8 mouse cellular contexts compared by ENCODE assay signal in genomic region chr6:4746696-4747439, GRCm38 (mm10). TPM values are rescaled to one million over a fixed set of nuclear protein-coding genes. Genes with fewer than 3 reads are reported as not detected.
DNase-seq lines count a peak whose midpoint lies in the region; ATAC-seq and TF ChIP-seq lines count a peak whose summit lies in the region.

Gene Sgce (minus strand): TSS chr6:4747207.
Gene Peg10 (plus strand): TSS chr6:4747306.

- H3K9me3 ChIP-seq in forebrain, embryonic 15.5 days, result no peaks in the 10 kb centered on the region
- no peaks in the 10 kb centered on the region for H3K9me3 ChIP-seq in liver, embryonic 16.5 days (replicated peaks; ENCODE audit: control insufficient read depth, low read length)
- H3K9me3 ChIP-seq in neural tube, embryonic 12.5 days, result peaks cover 27% of the 10 kb centered on the region

- H3K4me1 ChIP-seq in forebrain, embryonic 15.5 days, result peaks cover 14% of the 10 kb centered on the region
- H3K4me1 ChIP-seq in liver, embryonic 16.5 days (ENCODE audit: control insufficient read depth, low read depth, low read length), result no peaks in the 10 kb centered on the region
- H3K4me1 ChIP-seq in neural tube, embryonic 12.5 days, result 0 out of 2 replicates have a peak, but pooled peaks cover 3% of the 10 kb centered on the region
- peaks cover 18% of the 10 kb centered on the region for H3K4me1 ChIP-seq in testis, adult 2 months (ENCODE audit: control insufficient read depth, insufficient read depth, low read length)

- TF ChIP-seq CTCF in testis, adult 2 months (IDR thresholded peaks at IDR 0.05; ENCODE audit: control insufficient read depth, insufficient read depth, insufficient replicate concordance, low read depth, low read length), result peak; percentile 76

- H3K4me3 ChIP-seq in forebrain, embryonic 15.5 days, result peak within 1 kb of the TSS; percentile 52
- H3K4me3 ChIP-seq in liver, embryonic 16.5 days (ENCODE audit: low read depth, low read length), result peak within 1 kb of the TSS; percentile 34
- H3K4me3 ChIP-seq in neural tube, embryonic 12.5 days, result peak within 1 kb of the TSS; percentile 50
- H3K4me3 ChIP-seq in testis, adult 2 months (ENCODE audit: control insufficient read depth, low read depth, low read length), result peak within 1 kb of the TSS; percentile 81

- ATAC-seq in forebrain, embryonic 15.5 days (replicated peaks), result peak; percentile 69
- peak; percentile 24 for ATAC-seq in liver, embryonic 16.5 days (ENCODE audit: low read depth)
- peak; percentile 67 for ATAC-seq in neural tube, embryonic 12.5 days (ENCODE audit: low FRiP score, low read depth)

- H3K9ac ChIP-seq in forebrain, embryonic 15.5 days (replicated peaks), result peak within 1 kb of the TSS; percentile 82
- peak within 1 kb of the TSS; percentile 42 for H3K9ac ChIP-seq in liver, embryonic 16.5 days (ENCODE audit: low read depth, low read length)
- H3K9ac ChIP-seq in neural tube, embryonic 12.5 days, result peak within 1 kb of the TSS; percentile 76

- H3K27me3 ChIP-seq in forebrain, embryonic 15.5 days, result no peaks in the 10 kb centered on the region
- peaks cover 18% of the 10 kb centered on the region for H3K27me3 ChIP-seq in liver, embryonic 16.5 days (ENCODE audit: control insufficient read depth, insufficient read depth, low read depth, low read length)
- H3K27me3 ChIP-seq in neural tube, embryonic 12.5 days (replicated peaks), result no peaks in the 10 kb centered on the region
- no peaks in the 10 kb centered on the region for H3K27me3 ChIP-seq in testis, adult 2 months (ENCODE audit: control insufficient read depth, insufficient read depth, low read length)

- peak within 1 kb of the TSS; percentile 55 for H3K4me2 ChIP-seq in forebrain, embryonic 15.5 days (replicated peaks)
- peak within 1 kb of the TSS; percentile 58 for H3K4me2 ChIP-seq in liver, embryonic 16.5 days (ENCODE audit: low read depth, low read length)
- H3K4me2 ChIP-seq in neural tube, embryonic 12.5 days (replicated peaks), result peak within 1 kb of the TSS; percentile 63

- peak; percentile 15 to 30 for DNase-seq in spleen, adult 18-20 months
- DNase-seq in spleen, adult 12 weeks (ENCODE audit: low spot score), result no peak
- peak; percentile 74 to 80 for DNase-seq in heart, postnatal 10 days
- peak; percentile 81 to 86 for DNase-seq in kidney, postnatal 4 days

- WGBS in forebrain, embryonic 15.5 days, result 54% methylated on average over 37 of the region's 38 CpGs
- 43% methylated on average over 37 of the region's 38 CpGs for WGBS in liver, embryonic 16.5 days (ENCODE audit: insufficient replicate concordance)
- WGBS in neural tube, embryonic 12.5 days, result 60% methylated on average over 36 of the region's 38 CpGs

- H3K36me3 ChIP-seq in forebrain, embryonic 15.5 days, result no peaks in the 10 kb centered on the region
- no peaks in the 10 kb centered on the region for H3K36me3 ChIP-seq in liver, embryonic 16.5 days (ENCODE audit: control insufficient read depth, insufficient read depth)
- H3K36me3 ChIP-seq in neural tube, embryonic 12.5 days, result no peaks in the 10 kb centered on the region
- H3K36me3 ChIP-seq in testis, adult 2 months (ENCODE audit: control insufficient read depth, insufficient read depth, low read length), result no peaks in the 10 kb centered on the region

- H3K27ac ChIP-seq in forebrain, embryonic 15.5 days (replicated peaks), result peak within 1 kb of the TSS; percentile 77
- no peak within 1 kb of the TSS for H3K27ac ChIP-seq in liver, embryonic 16.5 days (ENCODE audit: low read length)
- H3K27ac ChIP-seq in neural tube, embryonic 12.5 days, result no peak within 1 kb of the TSS; the same call in 1 of the 2 replicates
- H3K27ac ChIP-seq in testis, adult 2 months (ENCODE audit: control insufficient read depth, insufficient read depth, low read depth, low read length), result peak within 1 kb of the TSS; percentile 50

- TF ChIP-seq POLR2A in testis, adult 2 months (IDR thresholded peaks at IDR 0.05; ENCODE audit: control insufficient read depth, low read depth, low read length), result no peak

- intact Hi-C loops in heart, postnatal 10 days (cut with DNase I), result loop anchor here (5.0 kb wide), 3 partner anchors 145 to 635 kb away; partner anchors contain the start of genes Asb4 and Casd1

RNA-seq across cellular contexts. Expression of gene Sgce, which starts in this region (rescaled TPM):
- 50.6 and 50.9 TPM in 2 replicates for polyA plus RNA-seq in forebrain, embryonic 15.5 days (2015; fragmentation: Nextera tagmentation; extraction: Ambion mirVana)
- total RNA-seq in heart, postnatal 10 days (2021), result 10 to 100 TPM; 41.2 to 44.4 TPM
- polyA plus RNA-seq in liver, embryonic 16.5 days (2015; fragmentation: Nextera tagmentation; extraction: Ambion mirVana), result 21.8 and 22.8 TPM in 2 replicates
- polyA plus RNA-seq in neural tube, embryonic 12.5 days (2016; fragmentation: Nextera tagmentation; extraction: Ambion mirVana), result 60.0 and 61.9 TPM in 2 replicates
- 4.8 and 5.4 TPM in 2 replicates for polyA plus RNA-seq in testis, adult 2 months (2012; rRNA removed)

RNA-seq across cellular contexts. Expression of gene Peg10, which starts in this region (rescaled TPM):
- 4.0 and 5.0 TPM in 2 replicates for polyA plus RNA-seq in forebrain, embryonic 15.5 days (2015; fragmentation: Nextera tagmentation; extraction: Ambion mirVana)
- 1 to 10 TPM; 3.5 to 3.7 TPM for total RNA-seq in heart, postnatal 10 days (2021)
- 1.8 and 1.9 TPM in 2 replicates for polyA plus RNA-seq in liver, embryonic 16.5 days (2015; fragmentation: Nextera tagmentation; extraction: Ambion mirVana)
- 6.0 TPM in 2 replicates for polyA plus RNA-seq in neural tube, embryonic 12.5 days (2016; fragmentation: Nextera tagmentation; extraction: Ambion mirVana)
- 11.8 and 23.0 TPM in 2 replicates for polyA plus RNA-seq in testis, adult 2 months (2012; rRNA removed)

Comparison
In these comparisons a context has a peak if more than half of its experiments do, and no peak if none do; other contexts are left out.
1. H3K27ac ChIP-seq: peak in forebrain, embryonic 15.5 days (single experiment) and testis, adult 2 months (single experiment); none in liver, embryonic 16.5 days (single experiment) and neural tube, embryonic 12.5 days (single experiment).
2. Peak in every context shown above with its lines, with median percentiles within 50 percentile points of each other: ATAC-seq, H3K4me2 ChIP-seq, H3K4me3 ChIP-seq and H3K9ac ChIP-seq.